Mouse (Mus musculus) cerebellum, adult 2 months (tissue): ENCODE measurements around the gene Scn3b.

Experiments
- CTCF ChIP-seq: fragments of 200-500 bp; IDR thresholded peaks from 2 replicates; pipeline ENCODE4 v1.5.1; 2011; ENCODE audit warnings: low read depth, mild to moderate bottlenecking, control low read depth, low read length, moderate library complexity, borderline replicate concordance; ENCODE audit not compliant: insufficient read depth
- POLR2A ChIP-seq: fragments of 200-500 bp; IDR thresholded peaks from 2 replicates; pipeline ENCODE4 v1.6.1; 2011; ENCODE audit warnings: low read length, control low read depth, borderline replicate concordance; ENCODE audit not compliant: insufficient read depth

DNA sequence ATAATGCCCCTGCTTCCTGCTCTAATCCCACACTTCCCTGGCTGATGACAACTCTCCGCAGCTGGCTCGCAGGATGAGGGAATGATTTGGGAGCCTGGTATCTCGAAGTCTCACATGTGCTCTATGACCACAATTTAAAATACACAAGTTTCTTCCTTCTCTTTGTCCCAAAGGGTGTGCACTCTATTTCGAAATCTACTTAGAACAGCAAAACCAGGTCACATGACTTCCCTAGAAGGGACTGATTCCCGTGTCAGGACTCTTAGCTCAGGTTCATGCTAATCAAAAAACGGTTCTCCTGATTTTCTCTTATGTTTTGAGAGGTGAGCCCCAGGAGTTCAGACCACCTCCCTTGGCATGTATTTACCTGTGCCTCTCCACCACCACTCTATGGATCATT is 5.1 kb upstream of the Scn3b start:
- TF ChIP-seq CTCF (no peak), POLR2A (no peak)
